Mouse (Mus musculus): ENCODE results near the gene Sec14l1.

Sec14l1 gene

GRCm38 (mm10) chr11:117194475-117194937 is 79.5 kb downstream of the Sec14l1 start:
- no peak for DNase-seq

- DNase-seq, result no peak
Measured at GRCm38 (mm10) chr11:117195616-117196015, 80.6 kb downstream of the Sec14l1 start.

- DNase-seq, result no peak
Measured at GRCm38 (mm10) chr11:117196681-117197080, 81.7 kb downstream of the Sec14l1 start.

- DNase-seq, result no peak
Measured at GRCm38 (mm10) chr11:117198122-117198521, 83.2 kb downstream of the Sec14l1 start.

GRCm38 (mm10) chr11:117199282-117200175 is 84.6 kb downstream of the Sec14l1 start, which contains the start of gene Sept9:
TSS of gene Sept9 (plus strand) at chr11:117199661.
- DNase-seq, result peak; percentile 49

GRCm38 (mm10) chr11:117201846-117202245 is 86.9 kb downstream of the Sec14l1 start:
- no peak for DNase-seq

- DNase-seq, result peak; percentile 84
Measured at GRCm38 (mm10) chr11:117204606-117205005, 89.6 kb downstream of the Sec14l1 start.

GRCm38 (mm10) chr11:117205042-117205441 is 90.1 kb downstream of the Sec14l1 start:
- DNase-seq, result peak; percentile 38

- no peak for DNase-seq
Measured at GRCm38 (mm10) chr11:117205447-117205846, 90.5 kb downstream of the Sec14l1 start.

- no peak for DNase-seq
Measured at GRCm38 (mm10) chr11:117207436-117207835, 92.5 kb downstream of the Sec14l1 start.

GRCm38 (mm10) chr11:117208151-117208673 is 93.2 kb downstream of the Sec14l1 start:
- DNase-seq, result no peak
